Mouse (Mus musculus): ENCODE measurements around the gene Slc5a5. TPM values are rescaled to one million over a fixed set of nuclear protein-coding genes. Genes with fewer than 3 reads are reported as not detected.

The Slc5a5 gene
- polyA plus RNA-seq, 1 experiment, result 1.3 TPM

- H3K4me3 ChIP-seq (replicated peaks; ENCODE audit: extremely low read depth, low read depth, low read length), result no peak overlapping the region
- no peak for DNase-seq
- peaks cover 11% of the 10 kb centered on the region; the same call in 1 of the 2 replicates for H3K4me1 ChIP-seq (ENCODE audit: control insufficient read depth, insufficient read depth, low read length)
- no peak for TF ChIP-seq CTCF (IDR thresholded peaks at IDR 0.05; ENCODE audit: insufficient read depth, low read length)
- TF ChIP-seq POLR2A (IDR thresholded peaks at IDR 0.05; ENCODE audit: borderline replicate concordance, extremely low read depth, low read depth, low read length), result no peak
- WGBS, result 18% methylated on average over 4 of the region's 4 CpGs
Observed at GRCm38 (mm10) chr8:70904532-70904931, 12.0 kb upstream of the Slc5a5 start.

- DNase-seq, result no peak
- Histone ChIP-seq H3K4me3 (replicated peaks; ENCODE audit: extremely low read depth, low read depth, low read length) (no peak overlapping the region), H3K4me1 (ENCODE audit: control insufficient read depth, insufficient read depth, low read length) (peaks cover 11% of the 10 kb centered on the region; the same call in 1 of the 2 replicates)
- no peak for TF ChIP-seq CTCF (IDR thresholded peaks at IDR 0.05; ENCODE audit: insufficient read depth, low read length)
- no peak for TF ChIP-seq POLR2A (IDR thresholded peaks at IDR 0.05; ENCODE audit: borderline replicate concordance, extremely low read depth, low read depth, low read length)
Observed at GRCm38 (mm10) chr8:70903582-70903981, 11.0 kb upstream of the Slc5a5 start.

- H3K4me1 ChIP-seq (ENCODE audit: control insufficient read depth, insufficient read depth, low read length), result peaks cover 11% of the 10 kb centered on the region; the same call in 1 of the 2 replicates
- no peak for DNase-seq
- TF ChIP-seq POLR2A (IDR thresholded peaks at IDR 0.05; ENCODE audit: borderline replicate concordance, extremely low read depth, low read depth, low read length), result no peak
- no peak for TF ChIP-seq CTCF (IDR thresholded peaks at IDR 0.05; ENCODE audit: insufficient read depth, low read length)
- 46% methylated on average over 4 of the region's 4 CpGs for WGBS
- H3K4me3 ChIP-seq (replicated peaks; ENCODE audit: extremely low read depth, low read depth, low read length), result no peak overlapping the region
Observed at GRCm38 (mm10) chr8:70903112-70903511, 10.6 kb upstream of the Slc5a5 start.

GRCm38 (mm10) chr8:70902211-70902610, 9.7 kb upstream of the Slc5a5 start:
- 30% methylated on average over 5 of the region's 5 CpGs for WGBS
- TF ChIP-seq CTCF (IDR thresholded peaks at IDR 0.05; ENCODE audit: insufficient read depth, low read length) (no peak), POLR2A (IDR thresholded peaks at IDR 0.05; ENCODE audit: borderline replicate concordance, extremely low read depth, low read depth, low read length) (no peak)
- Histone ChIP-seq H3K4me3 (replicated peaks; ENCODE audit: extremely low read depth, low read depth, low read length) (no peak overlapping the region), H3K4me1 (ENCODE audit: control insufficient read depth, insufficient read depth, low read length) (peaks cover 11% of the 10 kb centered on the region; the same call in 1 of the 2 replicates)
- no peak for DNase-seq

GRCm38 (mm10) chr8:70900872-70901387, 8.4 kb upstream of the Slc5a5 start:
- no peak for DNase-seq
- no peak overlapping the region for H3K4me3 ChIP-seq (replicated peaks; ENCODE audit: extremely low read depth, low read depth, low read length)
- TF ChIP-seq POLR2A (IDR thresholded peaks at IDR 0.05; ENCODE audit: borderline replicate concordance, extremely low read depth, low read depth, low read length) (no peak), CTCF (IDR thresholded peaks at IDR 0.05; ENCODE audit: insufficient read depth, low read length) (no peak)
- H3K4me1 ChIP-seq (ENCODE audit: control insufficient read depth, insufficient read depth, low read length), result peaks cover 9% of the 10 kb centered on the region
- WGBS, result 66% methylated on average over 2 of the region's 2 CpGs

GRCm38 (mm10) chr8:70899226-70899625, 6.7 kb upstream of the Slc5a5 start:
- H3K4me1 ChIP-seq (ENCODE audit: control insufficient read depth, insufficient read depth, low read length), result peaks cover 4% of the 10 kb centered on the region
- H3K4me3 ChIP-seq (replicated peaks; ENCODE audit: extremely low read depth, low read depth, low read length), result no peak overlapping the region
- 76% methylated on average over 2 of the region's 2 CpGs for WGBS
- TF ChIP-seq POLR2A (IDR thresholded peaks at IDR 0.05; ENCODE audit: borderline replicate concordance, extremely low read depth, low read depth, low read length) (no peak), CTCF (IDR thresholded peaks at IDR 0.05; ENCODE audit: insufficient read depth, low read length) (no peak)
- DNase-seq, result no peak

- 38% methylated on average over 2 of the region's 2 CpGs for WGBS
- no peak for TF ChIP-seq POLR2A (IDR thresholded peaks at IDR 0.05; ENCODE audit: borderline replicate concordance, extremely low read depth, low read depth, low read length)
- TF ChIP-seq CTCF (IDR thresholded peaks at IDR 0.05; ENCODE audit: insufficient read depth, low read length), result no peak
- Histone ChIP-seq H3K4me3 (replicated peaks; ENCODE audit: extremely low read depth, low read depth, low read length) (no peak overlapping the region), H3K4me1 (ENCODE audit: control insufficient read depth, insufficient read depth, low read length) (peaks cover 3% of the 10 kb centered on the region)
- DNase-seq, result no peak
Observed at GRCm38 (mm10) chr8:70898661-70899198, 6.2 kb upstream of the Slc5a5 start.

GRCm38 (mm10) chr8:70897681-70898413, 5.3 kb upstream of the Slc5a5 start:
- Histone ChIP-seq H3K4me1 (ENCODE audit: control insufficient read depth, insufficient read depth, low read length) (peaks cover 3% of the 10 kb centered on the region), H3K4me3 (replicated peaks; ENCODE audit: extremely low read depth, low read depth, low read length) (peak overlapping the region; percentile 84)
- under 1% methylated on average over 20 of the region's 20 CpGs for WGBS
- DNase-seq, result peak; percentile 84
- TF ChIP-seq POLR2A (IDR thresholded peaks at IDR 0.05; ENCODE audit: borderline replicate concordance, extremely low read depth, low read depth, low read length) (no peak), CTCF (IDR thresholded peaks at IDR 0.05; ENCODE audit: insufficient read depth, low read length) (peak; percentile 97)

GRCm38 (mm10) chr8:70897021-70897680, 4.6 kb upstream of the Slc5a5 start, which contains the start of gene Rpl18a:
Gene Rpl18a (minus strand): TSS chr8:70897412.
- H3K4me3 ChIP-seq (replicated peaks; ENCODE audit: extremely low read depth, low read depth, low read length), result peak within 1 kb of the TSS; percentile 85
- TF ChIP-seq POLR2A (IDR thresholded peaks at IDR 0.05; ENCODE audit: borderline replicate concordance, extremely low read depth, low read depth, low read length), result peak; percentile 97
- TF ChIP-seq CTCF (IDR thresholded peaks at IDR 0.05; ENCODE audit: insufficient read depth, low read length), result no peak
- H3K4me1 ChIP-seq (ENCODE audit: control insufficient read depth, insufficient read depth, low read length), result peaks cover 3% of the 10 kb centered on the region
- WGBS, result under 1% methylated on average over 60 of the region's 60 CpGs
- DNase-seq, result peak; percentile 94

Data from lung, adult 2 months (tissue).